In genomic region chr12:75412964-75413363, GRCm38 (mm10) we compare ENCODE assay signal across 15 mouse cellular contexts. TPM values are rescaled to one million over a fixed set of nuclear protein-coding genes. Genes with fewer than 3 reads are reported as not detected.
DNase-seq lines count a peak whose midpoint lies in the region; ATAC-seq lines count a peak whose summit lies in the region.
"Had no signal": no experiment of that assay in that cellular context is flagged by ENCODE, and none has a peak within 500 bp of the region (broad histone marks: within the 10 kb centered on the region; RNA-seq: fewer than 3 reads in every experiment).

No protein-coding gene starts in this region.

- H3K27ac ChIP-seq in intestine, embryonic 15.5 days, result no peak overlapping the region
- no peak overlapping the region for H3K27ac ChIP-seq in intestine, embryonic 16.5 days (ENCODE audit: low read length)
- no peak overlapping the region for H3K27ac ChIP-seq in neural tube, embryonic 15.5 days (replicated peaks)

- WGBS in intestine, embryonic 15.5 days, result 57% methylated on average over 9 of the region's 9 CpGs
- 58% methylated on average over 9 of the region's 9 CpGs for WGBS in intestine, embryonic 16.5 days
- 82% methylated on average over 9 of the region's 9 CpGs for WGBS in neural tube, embryonic 15.5 days

- H3K4me2 ChIP-seq in intestine, embryonic 15.5 days (replicated peaks), result 0 out of 2 replicates have a peak overlapping the region, but pooled peaks have one; percentile 28
- no peak overlapping the region for H3K4me2 ChIP-seq in intestine, embryonic 16.5 days (ENCODE audit: low read depth, low read length)
- no peak overlapping the region for H3K4me2 ChIP-seq in neural tube, embryonic 15.5 days

- peak; percentile 15 for DNase-seq in thymus, postnatal 14 days
- DNase-seq in thymus, postnatal 36 days, result no peak
- peak; percentile 74 for DNase-seq in lung, postnatal 36 days
- no peak for DNase-seq in frontal cortex, postnatal 10 days (ENCODE audit: low spot score in 2 of 2)
- no peak for DNase-seq in embryo, embryonic 9.5 days (ENCODE audit: extremely low spot score)
- DNase-seq: cerebellum, adult 9-10 months; kidney, postnatal 10 days; right cerebral cortex, postnatal 25 days had no signal

- H3K9me3 ChIP-seq in intestine, embryonic 15.5 days, result no peaks in the 10 kb centered on the region
- no peaks in the 10 kb centered on the region for H3K9me3 ChIP-seq in intestine, embryonic 16.5 days (ENCODE audit: control insufficient read depth, low read length)
- no peaks in the 10 kb centered on the region for H3K9me3 ChIP-seq in neural tube, embryonic 15.5 days (replicated peaks)

- H3K27me3 ChIP-seq in intestine, embryonic 15.5 days (replicated peaks), result no peaks in the 10 kb centered on the region
- no peaks in the 10 kb centered on the region for H3K27me3 ChIP-seq in intestine, embryonic 16.5 days (replicated peaks; ENCODE audit: control insufficient read depth, insufficient read depth, low read length)
- no peaks in the 10 kb centered on the region for H3K27me3 ChIP-seq in neural tube, embryonic 15.5 days (replicated peaks)

- no peak for ATAC-seq in intestine, embryonic 15.5 days
- no peak for ATAC-seq in intestine, embryonic 16.5 days
- ATAC-seq in neural tube, embryonic 15.5 days (ENCODE audit: low FRiP score), result no peak
- ATAC-seq: Patski had no signal

- no peak overlapping the region for H3K9ac ChIP-seq in intestine, embryonic 15.5 days
- H3K9ac ChIP-seq in intestine, embryonic 16.5 days (ENCODE audit: low read depth, low read length), result no peak overlapping the region
- no peak overlapping the region for H3K9ac ChIP-seq in neural tube, embryonic 15.5 days (replicated peaks)

- no peaks in the 10 kb centered on the region for H3K4me1 ChIP-seq in intestine, embryonic 15.5 days (replicated peaks)
- H3K4me1 ChIP-seq in intestine, embryonic 16.5 days (ENCODE audit: control insufficient read depth, insufficient read depth, low read length), result no peaks in the 10 kb centered on the region
- H3K4me1 ChIP-seq in neural tube, embryonic 15.5 days, result no peaks in the 10 kb centered on the region

- H3K4me3 ChIP-seq in intestine, embryonic 15.5 days (replicated peaks), result no peak overlapping the region
- H3K4me3 ChIP-seq in intestine, embryonic 16.5 days (ENCODE audit: low read length), result no peak overlapping the region
- no peak overlapping the region for H3K4me3 ChIP-seq in neural tube, embryonic 15.5 days (replicated peaks)

- no peaks in the 10 kb centered on the region for H3K36me3 ChIP-seq in intestine, embryonic 15.5 days
- no peaks in the 10 kb centered on the region for H3K36me3 ChIP-seq in intestine, embryonic 16.5 days (ENCODE audit: control insufficient read depth, insufficient read depth, low read length)
- no peaks in the 10 kb centered on the region for H3K36me3 ChIP-seq in neural tube, embryonic 15.5 days

RNA-seq across cellular contexts. Expression of gene Gphb5, which starts 3.6 kb away (rescaled TPM):
- not detected in 2 replicates for polyA plus RNA-seq in intestine, embryonic 15.5 days (2015; fragmentation: Nextera tagmentation; extraction: Ambion mirVana)
- polyA plus RNA-seq in intestine, embryonic 16.5 days (2015; fragmentation: Nextera tagmentation; extraction: Ambion mirVana), result not detected in 2 replicates
- polyA plus RNA-seq in neural tube, embryonic 15.5 days (2015; fragmentation: Nextera tagmentation; extraction: Ambion mirVana), result not detected in 2 replicates
- polyA plus RNA-seq: C2C12; heart, postnatal 0 days; neural tube, embryonic 11.5 days; Patski had no signal

Comparison
In these comparisons a context has a peak if more than half of its experiments do, and no peak if none do; other contexts are left out.
1. DNase-seq: peak in thymus, postnatal 14 days (single experiment) and lung, postnatal 36 days (single experiment); none in thymus, postnatal 36 days (0 of 2), frontal cortex, postnatal 10 days (0 of 2) and embryo, embryonic 9.5 days (single experiment).